Mouse (Mus musculus): ENCODE data around the gene Xirp1. TPM values are rescaled to one million over a fixed set of nuclear protein-coding genes. Genes with fewer than 3 reads are reported as not detected.

Gene Xirp1
- total and polyA plus RNA-seq, 3 experiments = 0.05 TPM; not detected in 2

DNA sequence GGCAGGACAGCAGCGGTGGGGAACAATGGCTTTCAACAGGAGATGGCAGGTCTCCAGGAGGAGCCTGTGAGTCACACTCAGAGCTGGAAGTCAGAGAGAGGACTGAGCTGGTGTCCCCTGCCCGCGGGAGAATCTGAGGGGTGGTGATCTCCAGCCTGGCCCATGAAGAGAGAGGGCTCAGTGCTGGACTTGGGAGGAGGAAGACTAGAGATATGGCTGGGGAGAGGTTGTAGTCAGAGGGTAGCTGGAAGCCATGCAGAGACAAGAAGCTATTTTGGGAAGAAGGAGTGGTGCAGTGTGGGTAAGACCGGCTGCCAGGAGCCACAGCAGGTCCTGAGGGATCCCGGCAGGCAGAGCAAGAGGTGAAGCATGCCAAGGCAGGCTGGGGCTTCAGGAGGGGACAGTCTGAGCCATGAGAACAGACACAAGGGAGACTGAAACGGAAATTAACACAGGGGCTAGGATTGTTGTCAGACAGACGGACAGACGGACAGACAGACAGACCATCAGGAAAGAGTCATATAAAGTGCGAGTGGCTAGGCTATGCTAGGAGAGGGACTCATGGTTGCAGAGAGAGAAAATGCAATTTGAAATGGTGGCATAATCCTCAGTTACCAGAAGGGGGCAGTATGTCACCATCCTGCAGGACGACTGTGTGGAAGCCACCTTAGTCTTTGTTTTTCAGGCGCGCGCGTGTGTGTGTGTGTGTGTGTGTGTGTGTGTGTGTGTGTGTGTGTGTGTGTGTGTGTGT is 4.2 kb upstream of the Xirp1 start:
- no peaks in the 10 kb centered on the region for H3K36me3 ChIP-seq (replicated peaks)
- DNase-seq (ENCODE audit: low spot score) (peak; percentile 41), ATAC-seq (ENCODE audit: extremely low read depth, insufficient number of reproducible peaks, low FRiP score, poor library complexity, severe bottlenecking) (peak; percentile 57)
- peaks cover 29% of the 10 kb centered on the region for H3K27me3 ChIP-seq (ENCODE audit: insufficient read depth, low read length)
- 0 out of 2 replicates have a peak, but pooled peaks cover 3% of the 10 kb centered on the region for H3K4me1 ChIP-seq (ENCODE audit: insufficient read depth, low read depth, low read length)
- TF ChIP-seq CTCF (IDR thresholded peaks at IDR 0.05; ENCODE audit: low read depth, low read length) (peak; percentile 59), TAL1 (conservative IDR thresholded peaks at IDR 0.05; ENCODE audit: low read depth, low read length) (no peak), GATA2 (IDR thresholded peaks at IDR 0.05; ENCODE audit: borderline replicate concordance, low read depth, low read length) (no peak), POLR2AphosphoS5 (IDR thresholded peaks at IDR 0.05; ENCODE audit: insufficient replicate concordance, low read depth, low read length) (no peak), GATA1 (IDR thresholded peaks at IDR 0.05; ENCODE audit: borderline replicate concordance, low read length) (no peak)
- no peaks in the 10 kb centered on the region for H3K9me3 ChIP-seq (replicated peaks)
- no peak overlapping the region for H3K4me3 ChIP-seq (ENCODE audit: low read depth, low read length)

DNA sequence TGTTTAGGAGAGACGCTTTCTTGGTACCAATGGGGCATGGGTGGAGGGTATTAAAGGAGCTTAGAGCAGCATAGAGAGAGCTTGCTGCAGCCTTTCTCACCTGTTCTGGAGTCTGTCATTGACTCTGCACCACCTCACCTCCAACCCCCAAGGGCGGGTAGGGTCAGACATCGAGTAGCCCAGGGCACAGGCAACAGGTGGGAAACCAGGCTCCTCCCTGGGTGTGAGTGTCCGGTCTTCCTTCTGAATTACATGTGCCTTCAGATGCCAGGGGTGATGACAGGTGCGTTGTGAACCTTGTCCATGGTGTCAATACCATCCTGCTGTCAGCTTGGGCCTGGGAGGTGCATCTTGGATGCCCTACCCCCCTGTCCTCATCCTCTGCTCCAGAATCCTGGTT is 1.2 kb upstream of the Xirp1 start:
- no peaks in the 10 kb centered on the region for H3K9me3 ChIP-seq (replicated peaks)
- no peak for ATAC-seq (ENCODE audit: extremely low read depth, insufficient number of reproducible peaks, low FRiP score, poor library complexity, severe bottlenecking)
- H3K27me3 ChIP-seq (ENCODE audit: insufficient read depth, low read length) = peaks cover 33% of the 10 kb centered on the region
- DNase-seq (ENCODE audit: low spot score) = no peak
- H3K4me1 ChIP-seq (ENCODE audit: insufficient read depth, low read depth, low read length) = 0 out of 2 replicates have a peak, but pooled peaks cover 3% of the 10 kb centered on the region
- TF ChIP-seq GATA2 (IDR thresholded peaks at IDR 0.05; ENCODE audit: borderline replicate concordance, low read depth, low read length) = no peak
- TF ChIP-seq GATA1 (IDR thresholded peaks at IDR 0.05; ENCODE audit: borderline replicate concordance, low read length) = no peak
- no peak for TF ChIP-seq POLR2AphosphoS5 (IDR thresholded peaks at IDR 0.05; ENCODE audit: insufficient replicate concordance, low read depth, low read length)
- TF ChIP-seq CTCF (IDR thresholded peaks at IDR 0.05; ENCODE audit: low read depth, low read length) = no peak
- TF ChIP-seq TAL1 (conservative IDR thresholded peaks at IDR 0.05; ENCODE audit: low read depth, low read length) = no peak
- no peak overlapping the region for H3K4me3 ChIP-seq (ENCODE audit: low read depth, low read length)
- no peaks in the 10 kb centered on the region for H3K36me3 ChIP-seq (replicated peaks)

- Histone ChIP-seq H3K4me1 (ENCODE audit: insufficient read depth, low read depth, low read length) (0 out of 2 replicates have a peak, but pooled peaks cover 3% of the 10 kb centered on the region), H3K4me3 (ENCODE audit: low read depth, low read length) (no peak overlapping the region), H3K9me3 (replicated peaks) (no peaks in the 10 kb centered on the region), H3K27me3 (ENCODE audit: insufficient read depth, low read length) (peaks cover 38% of the 10 kb centered on the region), H3K36me3 (replicated peaks) (no peaks in the 10 kb centered on the region)
- DNase-seq (ENCODE audit: low spot score) (no peak), ATAC-seq (ENCODE audit: extremely low read depth, insufficient number of reproducible peaks, low FRiP score, poor library complexity, severe bottlenecking) (no peak)
- TF ChIP-seq TAL1 (conservative IDR thresholded peaks at IDR 0.05; ENCODE audit: low read depth, low read length) (no peak), CTCF (IDR thresholded peaks at IDR 0.05; ENCODE audit: low read depth, low read length) (no peak), GATA2 (IDR thresholded peaks at IDR 0.05; ENCODE audit: borderline replicate concordance, low read depth, low read length) (no peak)
Observed at GRCm38 (mm10) chr9:120024171-120024570, 773 bp upstream of the Xirp1 start.

GRCm38 (mm10) chr9:120021164-120021563 is 2.2 kb downstream of the Xirp1 start:
- ATAC-seq (ENCODE audit: extremely low read depth, insufficient number of reproducible peaks, low FRiP score, poor library complexity, severe bottlenecking) (no peak), DNase-seq (ENCODE audit: low spot score) (no peak)
- Histone ChIP-seq H3K4me1 (ENCODE audit: insufficient read depth, low read depth, low read length) (no peaks in the 10 kb centered on the region), H3K4me3 (ENCODE audit: low read depth, low read length) (no peak overlapping the region), H3K36me3 (replicated peaks) (no peaks in the 10 kb centered on the region), H3K9me3 (replicated peaks) (no peaks in the 10 kb centered on the region), H3K27me3 (ENCODE audit: insufficient read depth, low read length) (peaks cover 52% of the 10 kb centered on the region)
- TF ChIP-seq GATA2 (IDR thresholded peaks at IDR 0.05; ENCODE audit: borderline replicate concordance, low read depth, low read length) (no peak), GATA1 (IDR thresholded peaks at IDR 0.05; ENCODE audit: borderline replicate concordance, low read length) (no peak), CTCF (IDR thresholded peaks at IDR 0.05; ENCODE audit: low read depth, low read length) (no peak), POLR2AphosphoS5 (IDR thresholded peaks at IDR 0.05; ENCODE audit: insufficient replicate concordance, low read depth, low read length) (no peak), TAL1 (conservative IDR thresholded peaks at IDR 0.05; ENCODE audit: low read depth, low read length) (no peak)

- peak; percentile 28 for DNase-seq (ENCODE audit: low spot score)
- no peak; the same call in 1 of the 2 replicates for ATAC-seq (ENCODE audit: extremely low read depth, insufficient number of reproducible peaks, low FRiP score, poor library complexity, severe bottlenecking)
- no peak for TF ChIP-seq GATA1 (IDR thresholded peaks at IDR 0.05; ENCODE audit: borderline replicate concordance, low read length)
- TF ChIP-seq CTCF (IDR thresholded peaks at IDR 0.05; ENCODE audit: low read depth, low read length) = peak; percentile 60
- H3K9me3 ChIP-seq (replicated peaks) = no peaks in the 10 kb centered on the region
- H3K27me3 ChIP-seq (ENCODE audit: insufficient read depth, low read length) = peaks cover 59% of the 10 kb centered on the region
- H3K4me1 ChIP-seq (ENCODE audit: insufficient read depth, low read depth, low read length) = no peaks in the 10 kb centered on the region
- H3K36me3 ChIP-seq (replicated peaks) = no peaks in the 10 kb centered on the region
- H3K4me3 ChIP-seq (ENCODE audit: low read depth, low read length) = no peak overlapping the region
Observed at GRCm38 (mm10) chr9:120020285-120020890, 3.0 kb downstream of the Xirp1 start.

GRCm38 (mm10) chr9:120016956-120017355 is 6.4 kb downstream of the Xirp1 start:
- Histone ChIP-seq H3K9me3 (replicated peaks) (no peaks in the 10 kb centered on the region), H3K27me3 (ENCODE audit: insufficient read depth, low read length) (peaks cover 70% of the 10 kb centered on the region), H3K4me3 (ENCODE audit: low read depth, low read length) (no peak overlapping the region), H3K36me3 (replicated peaks) (no peaks in the 10 kb centered on the region), H3K4me1 (ENCODE audit: insufficient read depth, low read depth, low read length) (no peaks in the 10 kb centered on the region)
- DNase-seq (ENCODE audit: low spot score) (no peak), ATAC-seq (ENCODE audit: extremely low read depth, insufficient number of reproducible peaks, low FRiP score, poor library complexity, severe bottlenecking) (no peak)
- TF ChIP-seq TAL1 (conservative IDR thresholded peaks at IDR 0.05; ENCODE audit: low read depth, low read length) (no peak), GATA1 (IDR thresholded peaks at IDR 0.05; ENCODE audit: borderline replicate concordance, low read length) (no peak), GATA2 (IDR thresholded peaks at IDR 0.05; ENCODE audit: borderline replicate concordance, low read depth, low read length) (no peak), POLR2AphosphoS5 (IDR thresholded peaks at IDR 0.05; ENCODE audit: insufficient replicate concordance, low read depth, low read length) (no peak), CTCF (IDR thresholded peaks at IDR 0.05; ENCODE audit: low read depth, low read length) (no peak)
